In genomic region chr11:50086211-50086610, GRCm38 (mm10) we compare ENCODE assay signal across 31 mouse cellular contexts. TPM values are rescaled to one million over a fixed set of nuclear protein-coding genes. Genes with fewer than 3 reads are reported as not detected.
DNase-seq lines count a peak whose midpoint lies in the region; TF ChIP-seq lines count a peak whose summit lies in the region.
"Had no signal": no experiment of that assay in that cellular context is flagged by ENCODE, and none has a peak within 500 bp of the region (broad histone marks: within the 10 kb centered on the region; RNA-seq: fewer than 3 reads in every experiment).

No protein-coding gene starts in this region.

- TF ChIP-seq CTCF in layer of hippocampus, adult 2 months (conservative IDR thresholded peaks at IDR 0.05), result no peak

- peak overlapping the region; percentile 67; the same call in 1 of the 2 replicates for H3K27ac ChIP-seq in layer of hippocampus, adult 2 months
- H3K27ac ChIP-seq: embryonic facial prominence, embryonic 10.5 days; embryonic facial prominence, embryonic 15.5 days; forebrain, embryonic 13.5 days; hindbrain, embryonic 10.5 days; hindbrain, postnatal 0 days; intestine, embryonic 15.5 days; limb, embryonic 13.5 days; liver, embryonic 12.5 days; midbrain, embryonic 12.5 days; neural tube, embryonic 13.5 days had no signal

- intact Hi-C loops in left cerebral cortex, postnatal 14 days (cut with DNase I), result loop anchor here (5.0 kb wide), 2 partner anchors 39 to 59 kb away; partner anchors contain the start of gene Rnf130

- DNase-seq in layer of hippocampus, adult 2 months (ENCODE audit: low spot score in 2 of 2), result peak in 1 of 2 experiments; percentile 21
- no peak for DNase-seq in layer of hippocampus, adult 9-10 months (ENCODE audit: low spot score)
- DNase-seq in right cerebral cortex, adult 2 months (ENCODE audit: low spot score in 2 of 2), result peak; percentile 53 to 57
- DNase-seq in right cerebral cortex, postnatal 25 days, result no peak
- peak; percentile 47 to 49 for DNase-seq in left cerebral cortex, postnatal 14 days (ENCODE audit: low spot score in 2 of 2)
- DNase-seq in liver, result no peak
- DNase-seq in T-cell, adult 2 months (ENCODE audit: low spot score), result no peak
- DNase-seq: adrenal gland, adult 2 months; adrenal gland, postnatal 36 days; B cell, adult 2 months; cerebellum, adult 2 months; cerebellum, postnatal 14 days; heart, postnatal 14 days; kidney, adult 2 months; kidney, postnatal 36 days; layer of hippocampus, postnatal 36 days; liver, postnatal 0 days; lung, postnatal 36 days; spleen, adult 18-20 months; thymus, adult 18-20 months; thymus, postnatal 25 days had no signal

- H3K4me3 ChIP-seq in layer of hippocampus, adult 2 months, result no peak overlapping the region
- H3K4me3 ChIP-seq: embryonic facial prominence, embryonic 10.5 days; embryonic facial prominence, embryonic 15.5 days; forebrain, embryonic 13.5 days; hindbrain, embryonic 10.5 days; intestine, embryonic 15.5 days; limb, embryonic 13.5 days; liver, embryonic 12.5 days; midbrain, embryonic 12.5 days; neural tube, embryonic 13.5 days had no signal

RNA-seq across cellular contexts. Expression of gene Tbc1d9b, which starts 45.0 kb away (rescaled TPM):
- total RNA-seq in layer of hippocampus, adult 2 months (2021), result 100 to 1,000 TPM; 104 to 107 TPM
- total RNA-seq in left cerebral cortex, postnatal 14 days (2021), result 100 to 1,000 TPM in 1 of 2 experiments, 10 to 100 TPM in 1; 90.3 to 103 TPM

Comparison
In these comparisons a context has a peak if more than half of its experiments do, and no peak if none do; other contexts are left out.
1. DNase-seq: peak in right cerebral cortex, adult 2 months (2 of 2) and left cerebral cortex, postnatal 14 days (2 of 2); none in layer of hippocampus, adult 9-10 months (single experiment), right cerebral cortex, postnatal 25 days (single experiment), liver (single experiment) and T-cell, adult 2 months (single experiment).